Comparison of ENCODE assay signal across 8 mouse cellular contexts in genomic region chr16:32277308-32278256, GRCm38 (mm10). TPM values are rescaled to one million over a fixed set of nuclear protein-coding genes. Genes with fewer than 3 reads are reported as not detected.
DNase-seq lines count a peak whose midpoint lies in the region; ATAC-seq and TF ChIP-seq lines count a peak whose summit lies in the region.

Gene Rnf168 (plus strand): TSS chr16:32277459.

- peak; percentile 85 for ATAC-seq in embryonic facial prominence, embryonic 13.5 days (ENCODE audit: insufficient number of reproducible peaks, insufficient read depth, low FRiP score, low TSS enrichment, low read depth)
- peak; percentile 93 for ATAC-seq in limb, embryonic 14.5 days (ENCODE audit: low FRiP score, low read depth)
- ATAC-seq in midbrain, postnatal 0 days (ENCODE audit: low FRiP score): peak; percentile 90; the same call in 1 of the 2 replicates

- H3K9me3 ChIP-seq in embryonic facial prominence, embryonic 13.5 days: no peaks in the 10 kb centered on the region
- no peaks in the 10 kb centered on the region for H3K9me3 ChIP-seq in limb, embryonic 14.5 days (ENCODE audit: control insufficient read depth, low read length)
- H3K9me3 ChIP-seq in midbrain, postnatal 0 days (ENCODE audit: low read length): no peaks in the 10 kb centered on the region

- peaks cover 18% of the 10 kb centered on the region for H3K4me1 ChIP-seq in embryonic facial prominence, embryonic 13.5 days
- peaks cover 8% of the 10 kb centered on the region for H3K4me1 ChIP-seq in limb, embryonic 14.5 days (ENCODE audit: control insufficient read depth, insufficient read depth, low read length)
- 0 out of 2 replicates have a peak, but pooled peaks cover 3% of the 10 kb centered on the region for H3K4me1 ChIP-seq in midbrain, postnatal 0 days (ENCODE audit: insufficient read depth, low read length)

- DNase-seq in 3134 (ENCODE audit: extremely low read depth, insufficient read length, low spot score): peak; percentile 95
- peak; percentile 95 to 96 for DNase-seq in adrenal gland, postnatal 36 days
- peak; percentile 93 for DNase-seq in heart, adult 8-10 months (ENCODE audit: low spot score)
- DNase-seq in kidney, adult 9 months: peak; percentile 93
- peak; percentile 93 for DNase-seq in limb, embryonic 14.5 days (ENCODE audit: low spot score)
- DNase-seq in midbrain, postnatal 0 days (ENCODE audit: low spot score): peak; percentile 91
- peak; percentile 81 to 84 for DNase-seq in spleen, postnatal 14 days (ENCODE audit: low spot score in 2 of 2)

- peaks cover 14% of the 10 kb centered on the region for H3K36me3 ChIP-seq in embryonic facial prominence, embryonic 13.5 days
- peaks cover 12% of the 10 kb centered on the region for H3K36me3 ChIP-seq in limb, embryonic 14.5 days (ENCODE audit: control insufficient read depth, insufficient read depth, low read length)
- H3K36me3 ChIP-seq in midbrain, postnatal 0 days (ENCODE audit: insufficient read depth, low read length): no peaks in the 10 kb centered on the region

- under 1% methylated on average over 75 of the region's 75 CpGs for WGBS in embryonic facial prominence, embryonic 13.5 days
- WGBS in limb, embryonic 14.5 days: under 1% methylated on average over 70 of the region's 75 CpGs
- under 1% methylated on average over 70 of the region's 75 CpGs for WGBS in midbrain, postnatal 0 days

- H3K27ac ChIP-seq in embryonic facial prominence, embryonic 13.5 days: peak within 1 kb of the TSS; percentile 97
- H3K27ac ChIP-seq in limb, embryonic 14.5 days (replicated peaks; ENCODE audit: low read depth, low read length): peak within 1 kb of the TSS; percentile 96
- peak within 1 kb of the TSS; percentile 91 for H3K27ac ChIP-seq in midbrain, postnatal 0 days (ENCODE audit: low read depth, low read length)

- H3K27me3 ChIP-seq in embryonic facial prominence, embryonic 13.5 days: no peaks in the 10 kb centered on the region
- H3K27me3 ChIP-seq in limb, embryonic 14.5 days (ENCODE audit: control insufficient read depth, insufficient read depth, low read length): no peaks in the 10 kb centered on the region
- H3K27me3 ChIP-seq in midbrain, postnatal 0 days (ENCODE audit: insufficient read depth, low read length): no peaks in the 10 kb centered on the region

- H3K9ac ChIP-seq in embryonic facial prominence, embryonic 13.5 days: peak within 1 kb of the TSS; percentile 94
- peak within 1 kb of the TSS; percentile 93 for H3K9ac ChIP-seq in limb, embryonic 14.5 days (ENCODE audit: low read depth, low read length, severe bottlenecking)
- H3K9ac ChIP-seq in midbrain, postnatal 0 days (replicated peaks; ENCODE audit: low read length, poor library complexity, severe bottlenecking): peak within 1 kb of the TSS; percentile 78

- peak within 1 kb of the TSS; percentile 73 for H3K4me2 ChIP-seq in embryonic facial prominence, embryonic 13.5 days
- H3K4me2 ChIP-seq in limb, embryonic 14.5 days (replicated peaks; ENCODE audit: low read depth, low read length, severe bottlenecking): peak within 1 kb of the TSS; percentile 68
- H3K4me2 ChIP-seq in midbrain, postnatal 0 days (ENCODE audit: low read depth, low read length, poor library complexity, severe bottlenecking): peak within 1 kb of the TSS; percentile 57

- H3K4me3 ChIP-seq in embryonic facial prominence, embryonic 13.5 days: peak within 1 kb of the TSS; percentile 83
- peak within 1 kb of the TSS; percentile 82 for H3K4me3 ChIP-seq in limb, embryonic 14.5 days (replicated peaks; ENCODE audit: low read length)
- H3K4me3 ChIP-seq in midbrain, postnatal 0 days (ENCODE audit: low read depth, low read length): peak within 1 kb of the TSS; percentile 90

- peak; percentile 84; the same call in 1 of the 2 replicates for TF ChIP-seq POLR2A in limb, embryonic 14.5 days (IDR thresholded peaks at IDR 0.05; ENCODE audit: borderline replicate concordance, extremely low read depth, insufficient read depth, insufficient read length)

- no peak for TF ChIP-seq CTCF in midbrain, postnatal 0 days (IDR thresholded peaks at IDR 0.05)

RNA-seq across cellular contexts. Expression of gene Rnf168, which starts in this region (rescaled TPM):
- 10 to 100 TPM; 24.6 to 27.7 TPM for total RNA-seq in adrenal gland, postnatal 36 days (2021)
- 40.3 and 41.6 TPM in 2 replicates for polyA plus RNA-seq in embryonic facial prominence, embryonic 13.5 days (2015; fragmentation: Nextera tagmentation; extraction: Ambion mirVana)
- 10 to 100 TPM; 11.3 to 15.3 (median 12.1) TPM for total RNA-seq in heart, adult 8-10 months (2022)
- 14.1 and 14.8 TPM in 2 replicates for polyA plus RNA-seq in limb, embryonic 14.5 days (2012; rRNA removed)
- 28.5 and 31.8 TPM in 2 replicates for polyA plus RNA-seq in limb, embryonic 14.5 days (2014; fragmentation: Nextera tagmentation; extraction: Ambion mirVana)
- 34.8 and 42.1 TPM in 2 replicates for total RNA-seq in midbrain, postnatal 0 days (2014; rRNA removed)
- polyA plus RNA-seq in midbrain, postnatal 0 days (2015; fragmentation: Nextera tagmentation; extraction: Ambion mirVana): 22.3 and 27.1 TPM in 2 replicates

Comparison
In these comparisons a context has a peak if more than half of its experiments do, and no peak if none do; other contexts are left out.
1. Peak in every context shown above with its lines: DNase-seq, ATAC-seq, H3K4me3 ChIP-seq and H3K27ac ChIP-seq.